Mouse (Mus musculus) spleen, embryonic (tissue): Measurements from ENCODE around the gene Arhgef7.

ENCODE experiments used
- CTCF ChIA-PET: fragments of 350-600 bp; sonication (Branson Sonifier 250); formaldehyde crosslinking; loops from one replicate; lab custom pipeline; 2022; lab: Charles Lee

The Arhgef7 gene

DNA sequence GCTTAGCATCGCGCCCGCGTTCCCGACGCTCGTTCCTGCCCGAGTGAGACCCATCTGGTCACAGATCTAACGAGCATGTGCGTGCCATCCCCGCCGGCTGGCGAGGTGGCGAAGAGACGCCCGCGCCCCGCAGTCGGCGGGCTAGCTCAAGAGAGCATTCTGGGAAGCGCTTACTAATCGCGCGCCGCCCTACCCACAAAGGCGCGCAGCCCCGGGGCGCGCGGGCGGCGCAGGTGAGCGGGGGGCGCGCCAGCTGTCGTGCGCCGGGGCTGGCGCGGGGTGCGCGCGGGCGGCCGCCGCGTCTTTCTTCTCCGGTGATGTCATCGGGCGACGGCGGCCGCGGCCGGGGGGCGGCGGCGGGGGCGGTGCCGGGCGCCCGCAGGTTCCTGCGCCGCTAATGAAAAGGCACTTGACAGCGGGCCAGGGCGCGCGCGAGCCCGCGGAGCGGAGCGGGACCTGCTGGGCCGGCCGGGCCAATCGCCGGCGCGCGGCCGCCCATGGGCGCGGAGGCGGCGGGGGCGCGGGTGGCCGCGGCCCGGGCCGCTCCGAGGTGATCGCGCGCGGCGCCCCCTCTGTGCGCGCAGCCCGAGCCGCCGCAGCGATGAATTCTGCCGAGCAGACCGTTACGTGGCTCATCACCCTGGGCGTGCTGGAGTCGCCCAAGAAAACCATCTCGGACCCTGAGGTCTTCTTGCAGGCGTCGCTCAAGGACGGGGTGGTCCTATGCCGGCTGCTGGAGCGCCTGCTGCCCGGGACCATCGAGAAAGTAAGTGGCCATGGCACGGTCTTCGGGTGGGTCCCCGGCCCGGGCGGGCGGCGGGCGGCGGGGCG, at the start of gene Arhgef7:
Gene Arhgef7, plus strand, starts transcription at position 71 of the 831 bp plus-strand sequence.
- CTCF ChIA-PET: no interaction called here

DNA sequence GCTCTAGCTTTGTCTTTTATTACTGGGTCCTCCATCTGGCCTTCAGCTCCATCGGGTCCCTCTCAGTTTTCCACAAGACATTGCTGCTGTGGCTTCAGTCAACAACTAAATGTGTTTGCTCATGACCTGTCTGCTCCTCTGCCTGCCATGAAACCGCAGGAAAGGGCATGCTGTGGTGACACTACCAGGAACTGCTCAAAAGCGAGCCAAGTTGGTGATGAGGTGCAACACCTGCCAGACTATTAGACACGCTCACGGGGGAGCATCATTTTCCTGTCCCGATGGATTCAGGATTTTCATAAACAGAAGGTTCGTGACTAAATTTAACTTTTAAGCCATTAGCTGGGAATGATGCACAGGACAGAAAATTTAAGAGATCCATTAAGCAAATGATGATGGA, 43.0 kb upstream of the Arhgef7 start:
- CTCF ChIA-PET: no interaction called here

DNA sequence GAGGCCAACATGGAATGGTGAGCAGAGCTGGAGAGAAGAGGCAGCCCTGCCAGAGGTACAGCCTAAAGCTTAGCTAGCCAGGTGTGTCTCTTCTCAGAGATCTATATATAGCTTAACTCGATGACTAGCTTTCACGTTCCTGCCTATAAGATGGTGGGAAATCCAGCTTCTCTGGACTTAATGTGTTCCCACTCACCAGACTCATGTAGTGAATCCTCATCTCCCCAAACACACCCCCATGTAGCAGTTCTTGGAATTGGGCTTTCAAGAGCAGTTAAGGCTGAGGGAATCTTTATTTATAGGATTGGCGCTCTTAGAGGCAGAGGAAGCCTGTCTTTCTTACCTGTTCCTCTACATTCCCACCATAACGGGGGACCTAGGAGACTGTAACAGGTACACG, 40.3 kb upstream of the Arhgef7 start:
- CTCF ChIA-PET: no interaction called here

DNA sequence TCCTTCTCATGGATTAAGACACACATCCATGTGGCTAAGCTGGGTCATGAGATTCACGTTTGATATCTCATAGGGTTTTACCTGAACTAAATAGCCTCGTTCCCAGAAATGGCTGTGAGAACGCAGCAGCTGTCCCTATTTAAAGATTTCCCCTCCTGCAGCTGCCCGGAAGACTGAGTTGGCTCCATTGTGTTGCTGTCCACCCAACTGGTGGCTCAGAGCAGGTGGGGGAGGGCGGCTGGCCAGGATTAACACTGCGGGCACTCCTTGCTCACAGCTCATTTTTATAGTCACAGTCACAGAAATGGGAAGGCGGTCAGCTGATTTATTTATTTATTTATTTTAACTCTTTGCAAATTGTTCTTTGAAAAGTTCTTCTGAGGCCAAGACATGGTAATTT, 37.6 kb upstream of the Arhgef7 start:
- CTCF ChIA-PET: no interaction called here

DNA sequence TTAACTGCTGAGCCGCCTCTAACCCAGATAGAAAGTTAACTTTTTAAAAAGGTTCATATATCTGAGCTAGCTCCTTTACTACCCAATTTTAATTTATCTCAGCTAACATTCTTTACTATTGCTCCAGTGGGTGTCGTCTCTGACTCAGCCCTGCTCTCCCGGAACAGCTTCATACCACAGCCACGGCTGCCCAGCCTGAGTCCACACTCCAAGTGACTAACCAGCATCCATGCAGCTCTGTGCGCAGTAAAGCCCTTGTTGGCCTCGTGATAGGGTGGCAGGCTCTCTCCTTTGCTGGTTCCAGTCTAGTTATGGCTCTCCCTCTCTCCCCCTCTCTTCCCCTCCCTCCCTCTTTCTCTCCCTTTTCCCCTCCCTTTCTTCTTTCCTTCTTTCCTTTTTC, 36.2 kb upstream of the Arhgef7 start:
- CTCF ChIA-PET: no interaction called here

DNA sequence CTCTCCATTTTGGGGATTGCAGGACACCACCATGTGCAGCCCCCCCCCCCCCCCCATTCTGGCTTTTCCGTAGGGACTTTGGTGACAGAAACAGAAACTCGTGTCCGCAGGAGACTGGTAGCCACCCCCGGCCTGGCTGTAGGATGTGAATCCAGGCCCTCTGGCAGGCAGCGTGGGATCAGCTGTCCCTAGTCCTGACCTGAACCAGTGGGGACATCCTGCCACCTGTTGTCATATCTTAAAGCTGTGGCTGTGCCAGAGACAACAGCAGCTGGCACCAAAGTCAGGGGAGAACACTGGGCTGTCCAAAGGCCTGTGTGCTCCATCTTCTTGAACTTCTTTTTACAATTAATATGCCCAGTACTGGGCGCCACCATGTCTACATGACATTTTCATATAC, 35.8 kb upstream of the Arhgef7 start:
- CTCF ChIA-PET: no interaction called here

DNA sequence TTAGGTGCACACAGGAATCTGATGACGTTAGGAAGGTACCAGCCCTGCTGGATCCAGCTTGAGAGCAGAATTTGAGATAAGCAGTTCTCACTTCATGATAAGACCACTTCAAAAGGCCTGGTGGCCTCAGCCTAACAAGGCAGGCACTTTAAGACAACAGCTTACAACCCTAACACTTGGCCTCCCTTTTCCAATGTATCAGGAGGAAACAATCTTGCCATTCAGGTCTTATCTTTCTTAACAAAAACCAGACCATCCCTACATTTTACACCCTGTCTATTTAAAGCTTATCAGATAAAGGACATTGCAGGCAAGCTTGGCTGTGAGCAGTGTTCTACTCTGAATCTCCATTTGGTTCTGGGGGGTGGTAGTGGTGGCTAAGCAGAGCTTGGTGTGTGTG, 35.1 kb upstream of the Arhgef7 start:
- CTCF ChIA-PET: no interaction called here

DNA sequence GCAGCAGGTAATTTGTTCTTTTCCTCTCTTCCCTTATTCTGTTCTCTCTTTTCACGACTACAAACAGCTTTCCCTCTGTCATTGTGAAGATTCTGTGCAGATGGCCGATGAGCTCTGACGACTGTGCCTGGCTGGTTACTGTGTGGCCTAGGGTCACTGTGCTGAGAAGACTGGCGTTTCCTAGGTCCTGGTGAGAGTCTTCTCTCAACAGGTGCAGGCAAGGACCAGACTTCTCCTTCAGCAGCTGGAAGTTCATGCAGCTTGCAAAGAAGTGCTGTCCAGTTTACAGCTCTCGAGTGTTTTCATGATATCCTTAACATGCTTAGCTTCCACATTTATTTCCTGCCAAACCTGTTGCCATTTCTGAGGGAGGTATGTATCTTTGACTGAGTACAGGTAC, 33.5 kb upstream of the Arhgef7 start:
- CTCF ChIA-PET: no interaction called here

DNA sequence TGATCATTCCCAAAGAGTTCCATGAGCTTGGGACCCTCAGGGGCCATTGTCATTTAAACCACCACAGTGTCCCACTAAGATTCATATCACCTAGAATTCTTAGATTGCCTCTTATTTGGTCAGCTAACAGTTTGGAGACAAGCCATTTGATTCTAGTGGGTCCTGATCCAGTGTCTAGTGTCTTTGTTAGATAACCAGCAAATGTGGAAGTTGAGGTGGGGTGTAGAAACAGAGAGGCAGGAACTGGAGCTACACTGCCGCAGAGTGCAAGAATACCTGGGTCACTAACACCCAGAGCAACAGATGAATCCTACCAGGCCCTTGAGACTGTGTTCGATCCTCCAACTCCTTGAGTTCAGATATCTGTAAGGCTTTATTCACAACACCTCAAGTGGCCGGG, 31.3 kb upstream of the Arhgef7 start:
- CTCF ChIA-PET: interaction anchor here (0.6 kb wide), 1 partner anchor 1350 kb away, joined by 3 read pairs; no protein-coding TSS in a partner anchor

DNA sequence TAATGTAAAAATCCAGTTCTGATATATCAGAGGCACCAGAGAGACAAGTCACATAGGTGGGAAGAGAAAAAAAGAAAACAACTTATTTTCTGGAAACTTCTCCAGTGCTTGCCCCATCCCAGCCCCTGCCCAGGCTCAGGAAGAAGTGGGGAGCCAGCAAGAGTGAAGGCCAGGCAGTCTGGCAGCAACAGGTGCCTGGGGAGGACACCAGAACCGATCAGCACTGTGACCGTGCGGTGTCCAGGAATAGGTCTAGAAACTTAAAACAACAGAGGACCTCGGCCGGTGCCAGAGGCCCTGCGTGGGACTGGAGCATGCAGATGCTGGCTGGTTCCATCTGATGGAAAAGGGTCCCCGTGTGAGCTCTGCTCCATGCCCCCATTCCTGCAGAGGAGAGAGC, 30.1 kb upstream of the Arhgef7 start:
- CTCF ChIA-PET: interaction anchor here (0.5 kb wide), 1 partner anchor 369 kb away, joined by 3 read pairs; no protein-coding TSS in a partner anchor

DNA sequence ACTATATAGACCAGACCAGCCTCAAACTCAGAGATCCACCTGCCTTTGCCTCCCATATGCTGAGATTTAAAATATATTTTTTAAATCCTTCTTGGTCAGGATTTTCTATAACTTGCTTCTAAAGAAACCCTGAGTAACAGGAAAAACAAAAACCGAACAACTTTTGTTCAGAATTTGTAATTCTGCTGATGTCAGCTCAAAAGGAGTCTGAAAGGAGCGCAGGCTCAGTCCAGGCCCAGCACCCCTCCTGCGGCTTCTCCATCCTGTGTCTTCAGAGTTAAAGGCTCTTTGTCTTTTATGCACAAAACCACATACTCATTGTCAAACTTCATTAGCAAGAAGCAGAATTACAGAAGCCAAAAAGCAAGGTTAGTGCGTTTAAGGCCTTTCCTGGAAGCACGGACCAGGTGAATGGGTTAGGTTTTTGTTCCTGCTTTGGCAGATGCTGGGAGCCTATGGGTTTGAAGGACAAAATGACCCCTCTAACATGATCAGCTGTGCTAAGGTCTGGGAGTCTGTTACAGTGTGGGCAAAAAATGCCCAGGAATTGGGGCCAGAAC, 28.0 kb upstream of the Arhgef7 start:
- CTCF ChIA-PET: no interaction called here

DNA sequence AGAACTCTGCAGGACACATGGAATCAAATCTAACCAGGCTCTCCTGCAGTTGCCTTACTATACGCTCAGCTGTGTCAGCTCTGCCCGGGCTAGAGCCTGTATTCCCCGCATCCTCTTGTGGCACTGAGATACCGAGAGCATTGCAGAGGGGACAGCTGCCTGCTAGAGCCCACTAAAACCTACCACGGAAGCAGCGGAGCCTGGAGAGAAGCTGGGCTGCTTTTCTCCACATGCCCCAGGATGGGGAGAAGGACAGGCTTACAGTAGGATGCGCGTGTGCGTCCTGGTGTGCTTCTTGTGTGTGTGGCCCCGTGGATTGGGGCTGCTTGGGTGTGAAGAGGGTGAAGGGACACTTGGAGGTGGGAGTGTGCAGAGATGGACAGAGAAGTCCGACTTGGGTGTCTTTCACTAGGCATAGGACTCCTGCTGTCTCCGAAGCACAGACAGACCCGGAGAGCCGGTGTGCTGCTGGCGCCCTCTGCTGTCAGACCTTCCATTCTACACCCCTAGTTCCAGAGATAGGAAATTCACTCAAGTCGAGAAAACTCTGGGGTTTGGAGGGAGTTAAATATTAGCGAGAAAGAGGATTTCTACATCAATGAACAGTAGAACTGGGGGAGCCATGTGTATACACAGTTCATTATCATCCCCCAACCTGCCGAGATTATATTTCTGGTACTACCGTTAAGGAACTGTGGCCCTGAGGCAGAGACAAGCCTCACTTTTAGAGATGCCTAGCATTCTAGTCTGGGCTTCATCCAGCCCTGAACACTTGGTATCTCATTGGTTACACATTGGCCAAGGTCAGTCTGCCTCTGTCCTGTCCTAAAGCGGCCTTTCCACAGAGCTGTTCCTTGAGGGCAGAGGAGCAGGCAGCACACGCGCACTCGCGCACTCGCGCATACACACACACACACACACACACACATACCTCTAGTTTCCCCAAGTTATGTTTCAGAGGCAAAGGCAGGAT, 27.2 kb upstream of the Arhgef7 start:
- CTCF ChIA-PET: interaction anchor here (0.7 kb wide), 1 partner anchor 814 kb away, joined by 3 read pairs; no protein-coding TSS in a partner anchor

DNA sequence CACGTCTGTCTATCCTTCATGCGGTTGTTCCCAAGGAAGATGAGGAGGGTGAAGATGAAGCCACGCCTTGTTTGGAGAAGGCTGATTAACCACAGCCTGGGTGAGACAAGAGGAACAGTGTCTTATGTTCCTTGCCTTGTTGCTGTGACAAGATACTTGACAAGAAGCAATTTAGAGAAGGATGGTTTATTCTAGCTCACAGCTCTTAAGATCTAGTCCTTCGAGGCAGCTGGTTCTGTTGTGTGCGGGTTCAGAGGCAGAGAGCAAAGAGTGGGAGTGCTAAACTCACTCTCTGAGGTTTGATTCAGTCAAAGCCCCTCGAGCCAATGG, 26.5 kb upstream of the Arhgef7 start, which contains the start of gene 1700016D06Rik:
Gene 1700016D06Rik, minus strand, starts transcription at position 31 of the 330 bp plus-strand sequence.
- CTCF ChIA-PET: interaction anchor here (0.7 kb wide), 1 partner anchor 813 kb away, joined by 3 read pairs; no protein-coding TSS in a partner anchor

DNA sequence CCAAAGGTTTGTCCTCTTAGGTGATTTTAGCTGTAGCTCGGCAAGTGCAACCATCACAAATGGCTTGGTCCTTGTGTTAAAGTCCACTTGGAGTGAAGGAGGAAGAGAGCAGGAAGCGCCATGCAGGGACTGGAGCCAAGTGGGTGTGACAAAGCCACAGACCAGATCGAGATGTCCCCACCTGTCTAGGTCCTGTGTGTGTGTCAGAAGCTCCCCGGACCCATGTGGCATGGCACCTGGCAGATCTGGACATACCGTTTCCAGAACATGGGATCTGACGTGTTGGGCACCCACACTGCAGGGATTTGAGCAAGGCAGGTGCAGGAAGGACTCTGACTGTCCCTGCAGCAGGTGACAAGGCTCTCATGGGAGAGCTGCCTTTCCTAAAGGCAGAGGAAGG, 26.1 kb upstream of the Arhgef7 start:
- CTCF ChIA-PET: interaction anchor here (0.7 kb wide), 1 partner anchor 813 kb away, joined by 3 read pairs; no protein-coding TSS in a partner anchor

DNA sequence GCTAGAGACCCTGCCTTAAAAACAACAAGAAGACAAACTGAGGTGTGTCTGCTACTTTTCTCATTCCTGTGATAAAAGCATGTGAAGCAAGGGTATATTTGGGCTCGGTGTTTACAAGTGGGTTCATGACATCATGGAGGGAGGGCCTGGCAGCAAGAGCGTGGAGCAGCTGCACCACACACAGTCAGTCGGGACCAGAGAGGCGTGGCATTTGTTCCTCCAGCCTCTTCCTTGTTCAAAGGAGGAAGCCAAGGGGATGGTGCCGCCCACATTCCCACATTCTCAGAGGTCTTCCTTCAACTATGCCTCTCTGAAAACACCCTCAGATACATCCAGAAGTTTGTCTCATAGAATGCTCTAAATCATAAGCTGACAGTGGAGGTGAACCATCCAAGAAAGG, 23.7 kb upstream of the Arhgef7 start:
- CTCF ChIA-PET: no interaction called here

DNA sequence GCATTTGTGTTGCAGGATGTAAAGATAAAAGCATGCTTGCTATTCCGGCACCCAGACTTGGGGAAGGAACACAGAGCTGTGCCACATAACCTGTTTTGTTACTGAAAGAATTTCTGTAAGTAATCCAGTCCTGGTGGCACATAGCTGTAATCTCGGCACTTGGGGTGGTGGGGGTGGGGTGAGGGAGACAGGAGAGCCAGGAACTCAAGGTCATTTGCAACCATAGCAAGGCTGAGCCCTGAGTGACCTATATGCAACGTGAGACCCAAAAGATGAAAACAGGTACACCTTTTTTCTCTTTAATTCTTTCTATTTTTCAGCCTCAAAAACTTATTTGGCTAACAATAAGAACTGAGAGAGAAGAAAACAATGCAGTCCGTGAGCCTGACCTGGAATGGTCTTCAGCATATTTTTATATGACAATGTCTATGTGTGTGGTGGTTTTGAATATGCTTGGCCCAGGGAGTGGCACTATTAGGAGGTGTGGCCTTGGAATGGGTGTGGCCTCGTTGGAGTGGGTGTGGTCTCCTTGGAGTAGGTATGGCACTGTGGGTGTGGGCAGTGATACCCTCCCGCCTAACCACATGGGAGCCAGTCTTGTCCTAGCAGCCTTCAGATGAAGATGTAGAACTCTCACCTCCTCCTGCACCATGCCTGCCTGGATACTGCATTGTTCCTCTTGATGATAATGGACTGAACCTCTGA, 22.7 kb upstream of the Arhgef7 start:
- CTCF ChIA-PET: no interaction called here

DNA sequence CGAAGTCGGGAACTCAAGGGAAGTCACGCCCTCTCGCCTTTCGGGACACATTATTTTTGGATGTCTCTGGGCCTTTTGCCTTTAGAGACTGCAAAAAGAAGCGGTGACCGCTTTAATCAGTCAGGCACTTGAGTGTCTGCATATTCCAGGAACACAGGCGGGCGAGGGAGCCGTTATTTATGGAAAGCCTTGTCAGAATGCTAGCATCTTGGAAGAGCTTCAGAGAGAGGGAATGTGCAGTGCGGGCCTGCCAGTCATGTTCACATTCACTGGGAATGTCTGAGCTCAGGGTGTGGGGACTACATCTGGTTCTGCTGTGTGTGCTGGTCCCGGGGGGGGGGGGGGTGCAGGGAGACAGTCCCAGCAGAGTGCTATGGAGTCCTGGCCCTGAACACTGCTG, 21.7 kb upstream of the Arhgef7 start:
- CTCF ChIA-PET: no interaction called here

DNA sequence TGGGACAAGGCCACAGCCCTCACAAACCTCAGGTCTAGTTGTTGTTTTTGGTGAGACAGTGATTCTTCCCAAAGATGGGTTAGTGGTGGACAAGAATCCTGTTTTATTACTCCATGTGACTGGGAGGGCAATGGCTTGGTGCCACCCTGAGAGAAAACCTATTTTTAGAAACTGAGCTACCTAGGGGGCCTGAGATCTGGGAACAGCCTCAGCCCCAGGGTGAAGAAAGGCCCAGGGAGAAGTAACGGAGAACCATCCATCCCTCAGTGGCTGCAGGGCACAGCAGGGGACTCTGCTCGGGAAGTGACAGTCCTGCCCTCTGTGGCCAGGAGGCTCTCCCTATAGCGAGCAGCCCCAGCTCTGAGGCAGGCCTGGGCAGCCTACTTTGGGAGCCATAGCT, 19.8 kb upstream of the Arhgef7 start:
- CTCF ChIA-PET: no interaction called here

DNA sequence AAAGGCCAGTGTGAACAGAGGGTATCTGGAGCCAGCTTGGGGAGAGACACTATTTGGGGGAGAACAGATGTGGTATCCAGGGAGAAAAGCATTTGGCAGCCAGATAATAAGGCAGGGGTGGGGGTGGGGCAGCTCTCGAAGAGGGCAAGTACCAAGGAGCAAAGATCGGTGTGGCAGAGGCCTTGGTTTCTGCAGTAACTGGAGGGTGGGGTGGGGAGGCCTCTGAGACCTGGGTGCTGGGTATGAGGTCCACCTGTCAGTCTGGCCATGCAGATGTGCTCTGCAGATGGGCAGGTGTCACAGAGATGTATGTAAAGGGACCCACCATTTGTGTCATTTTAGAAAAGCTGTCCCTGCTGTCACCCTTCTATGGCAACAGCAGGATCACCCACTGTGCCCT, 18.7 kb upstream of the Arhgef7 start:
- CTCF ChIA-PET: no interaction called here

DNA sequence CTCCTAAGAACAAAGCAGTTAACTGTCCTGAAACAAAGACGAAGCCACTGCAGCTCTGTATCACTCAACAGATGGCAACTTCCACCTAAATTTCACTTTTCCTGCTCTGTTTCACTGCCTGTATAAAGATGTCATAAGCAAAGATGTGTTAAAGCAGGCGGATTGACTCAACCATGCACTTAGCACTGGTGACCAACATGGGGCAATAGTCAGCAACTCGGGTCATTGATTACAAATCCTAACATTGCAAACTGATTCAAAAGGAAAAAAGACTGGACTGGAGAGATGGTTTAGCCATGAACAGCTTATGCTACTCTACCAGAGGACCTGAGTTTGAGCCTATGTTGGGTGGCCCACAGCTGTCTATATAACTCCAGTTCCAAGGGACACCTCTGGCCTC, 18.0 kb upstream of the Arhgef7 start:
- CTCF ChIA-PET: no interaction called here

DNA sequence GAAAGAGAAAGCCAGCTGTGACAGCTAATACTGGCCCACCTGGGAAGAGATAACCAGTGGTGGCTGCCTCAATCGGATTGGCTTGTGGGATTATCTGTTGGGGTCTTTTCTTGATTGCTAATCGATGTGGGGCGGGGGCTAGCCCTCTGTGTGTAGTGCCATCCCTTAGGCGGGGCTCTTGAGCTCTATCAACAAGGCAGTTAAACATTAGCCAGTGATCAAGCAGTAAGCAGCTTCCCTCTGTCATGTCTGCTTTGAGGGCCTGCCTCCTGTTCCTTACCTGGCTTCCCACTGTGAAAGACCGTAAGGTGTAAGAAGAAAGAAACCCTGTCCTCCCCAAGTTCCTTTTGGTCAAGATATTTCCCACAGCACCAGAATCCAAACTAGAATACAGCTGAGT, 17.1 kb upstream of the Arhgef7 start:
- CTCF ChIA-PET: no interaction called here
